Mouse (Mus musculus): ENCODE data around the gene Cela3a. TPM values are rescaled to one million over a fixed set of nuclear protein-coding genes. Genes with fewer than 3 reads are reported as not detected.

The Cela3a gene
- polyA plus RNA-seq, 1 experiment, result not detected

DNA sequence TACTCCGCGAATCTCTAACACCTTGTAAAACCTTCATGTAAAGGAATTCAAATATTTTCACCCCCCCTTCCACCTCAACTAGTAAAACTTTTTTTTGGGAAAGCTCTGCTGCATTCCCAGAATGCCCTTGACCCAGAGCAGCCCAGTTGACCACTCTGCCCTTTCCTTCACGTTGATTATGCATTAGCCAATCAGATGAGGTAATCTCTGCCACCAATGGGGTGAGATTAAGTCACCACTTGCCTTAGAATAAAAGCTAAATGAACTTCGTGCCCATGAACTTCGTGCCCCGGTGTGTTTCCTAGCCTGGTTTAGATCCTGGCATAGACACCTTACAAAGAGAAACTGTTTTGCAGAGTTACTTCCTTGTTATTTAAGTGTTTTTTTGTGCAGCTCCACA lies 20.6 kb downstream of the Cela3a start:
- Histone ChIP-seq H3K9me3 (replicated peaks; ENCODE audit: control insufficient read depth, insufficient read depth, low read length, poor library complexity, severe bottlenecking) (no peaks in the 10 kb centered on the region), H3K27me3 (ENCODE audit: control insufficient read depth, insufficient read depth, low read length, poor library complexity, severe bottlenecking) (no peaks in the 10 kb centered on the region), H3K9ac (ENCODE audit: low read depth, poor library complexity, severe bottlenecking) (peak overlapping the region; percentile 61), H3K36me3 (ENCODE audit: control insufficient read depth, insufficient read depth, low read length, poor library complexity, severe bottlenecking) (no peaks in the 10 kb centered on the region), H3K4me3 (ENCODE audit: low read depth, low read length) (peak overlapping the region; percentile 16; the same call in 1 of the 2 replicates), H3K4me1 (ENCODE audit: control insufficient read depth, insufficient read depth, low read length) (no peaks in the 10 kb centered on the region), H3K27ac (ENCODE audit: insufficient read depth, low read length) (peak overlapping the region; percentile 80)
- TF ChIP-seq POLR2A (IDR thresholded peaks at IDR 0.05; ENCODE audit: insufficient read depth, low read length) (no peak), CTCF (IDR thresholded peaks at IDR 0.05; ENCODE audit: low read depth, low read length) (no peak), EP300 (IDR thresholded peaks at IDR 0.05; ENCODE audit: insufficient read depth, low read depth, low read length) (no peak)

DNA sequence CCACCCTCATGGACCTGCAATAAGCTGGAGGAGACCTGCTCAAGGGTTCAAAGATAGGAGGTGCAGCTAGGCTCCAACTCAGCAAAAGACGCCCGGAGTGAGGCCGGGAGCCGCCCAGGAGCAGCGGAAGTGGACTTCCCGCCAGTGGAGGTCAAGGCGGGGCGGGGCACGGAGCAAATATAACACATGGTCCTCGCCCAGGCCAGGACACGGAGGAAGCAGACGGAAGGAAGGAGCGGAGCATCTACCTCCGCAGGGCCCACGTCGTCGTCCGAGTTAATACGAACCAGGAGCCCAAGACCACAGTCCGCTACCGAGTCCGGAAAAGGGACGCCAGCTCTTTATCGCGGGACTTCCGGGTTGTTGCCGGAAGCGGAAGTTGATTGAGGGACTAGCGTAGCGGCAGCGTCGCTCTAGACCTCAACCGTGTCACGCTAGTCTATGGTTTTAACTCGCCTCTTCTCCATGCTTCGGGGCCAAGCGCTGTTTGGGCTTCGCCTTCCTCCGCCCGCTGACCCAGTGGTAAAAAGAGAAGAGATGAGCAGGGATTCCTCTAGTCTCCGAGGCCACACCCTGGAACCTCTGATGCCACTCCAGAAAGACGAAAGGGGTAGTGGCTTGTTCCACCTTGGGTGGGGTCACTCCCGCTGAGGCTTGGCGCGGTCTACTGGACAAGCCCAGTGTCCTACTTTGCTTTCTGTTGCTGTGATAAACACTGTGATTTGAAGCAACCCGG lies 21.4 kb downstream of the Cela3a start:
- H3K27ac ChIP-seq (ENCODE audit: insufficient read depth, low read length), result peak overlapping the region; percentile 80
- no peaks in the 10 kb centered on the region for H3K9me3 ChIP-seq (replicated peaks; ENCODE audit: control insufficient read depth, insufficient read depth, low read length, poor library complexity, severe bottlenecking)
- TF ChIP-seq CTCF (IDR thresholded peaks at IDR 0.05; ENCODE audit: low read depth, low read length) (no peak), EP300 (IDR thresholded peaks at IDR 0.05; ENCODE audit: insufficient read depth, low read depth, low read length) (peak; percentile 53; the same call in 1 of the 2 replicates), POLR2A (IDR thresholded peaks at IDR 0.05; ENCODE audit: insufficient read depth, low read length) (no peak)
- no peaks in the 10 kb centered on the region for H3K27me3 ChIP-seq (ENCODE audit: control insufficient read depth, insufficient read depth, low read length, poor library complexity, severe bottlenecking)
- H3K4me1 ChIP-seq (ENCODE audit: control insufficient read depth, insufficient read depth, low read length), result no peaks in the 10 kb centered on the region
- peak overlapping the region; percentile 61 for H3K9ac ChIP-seq (ENCODE audit: low read depth, poor library complexity, severe bottlenecking)
- peak overlapping the region; percentile 76 for H3K4me3 ChIP-seq (ENCODE audit: low read depth, low read length)
- no peaks in the 10 kb centered on the region for H3K36me3 ChIP-seq (ENCODE audit: control insufficient read depth, insufficient read depth, low read length, poor library complexity, severe bottlenecking)

DNA sequence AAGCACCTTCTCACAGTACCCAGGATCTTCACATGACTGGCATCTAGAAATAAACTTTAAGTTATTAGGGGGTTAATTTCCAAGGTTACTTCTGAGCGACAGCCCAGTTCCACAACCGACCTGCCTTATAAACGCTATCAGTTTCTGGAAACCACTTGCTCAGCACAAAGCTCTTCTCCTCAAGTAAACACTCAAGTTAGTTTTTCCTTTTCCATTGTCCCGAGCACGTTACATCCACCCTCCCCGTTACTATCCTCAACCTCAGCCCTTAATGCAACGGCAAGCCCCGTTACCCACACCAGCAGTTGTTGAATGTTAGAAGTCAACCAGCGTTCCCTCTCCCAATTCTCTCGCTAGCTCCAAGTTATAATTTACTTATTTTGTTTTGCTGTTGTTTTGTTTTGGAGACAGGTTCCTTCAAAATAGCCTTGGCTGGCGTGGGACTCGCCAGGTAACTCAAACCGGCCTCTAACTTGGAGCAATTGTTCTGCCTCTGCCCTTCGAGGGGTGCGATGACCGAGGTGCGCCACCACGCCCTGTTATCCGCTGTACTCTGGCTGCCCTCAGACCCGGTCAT lies 22.0 kb downstream of the Cela3a start:
- TF ChIP-seq POLR2A (IDR thresholded peaks at IDR 0.05; ENCODE audit: insufficient read depth, low read length) (no peak), CTCF (IDR thresholded peaks at IDR 0.05; ENCODE audit: low read depth, low read length) (no peak), EP300 (IDR thresholded peaks at IDR 0.05; ENCODE audit: insufficient read depth, low read depth, low read length) (no peak)
- Histone ChIP-seq H3K27me3 (ENCODE audit: control insufficient read depth, insufficient read depth, low read length, poor library complexity, severe bottlenecking) (no peaks in the 10 kb centered on the region), H3K9ac (ENCODE audit: low read depth, poor library complexity, severe bottlenecking) (peak overlapping the region; percentile 61), H3K9me3 (replicated peaks; ENCODE audit: control insufficient read depth, insufficient read depth, low read length, poor library complexity, severe bottlenecking) (no peaks in the 10 kb centered on the region), H3K27ac (ENCODE audit: insufficient read depth, low read length) (peak overlapping the region; percentile 80), H3K4me1 (ENCODE audit: control insufficient read depth, insufficient read depth, low read length) (no peaks in the 10 kb centered on the region), H3K36me3 (ENCODE audit: control insufficient read depth, insufficient read depth, low read length, poor library complexity, severe bottlenecking) (no peaks in the 10 kb centered on the region), H3K4me3 (ENCODE audit: low read depth, low read length) (peak overlapping the region; percentile 76)

- H3K27ac ChIP-seq (ENCODE audit: insufficient read depth, low read length), result peak overlapping the region; percentile 90
- no peaks in the 10 kb centered on the region for H3K9me3 ChIP-seq (replicated peaks; ENCODE audit: control insufficient read depth, insufficient read depth, low read length, poor library complexity, severe bottlenecking)
- no peaks in the 10 kb centered on the region for H3K4me1 ChIP-seq (ENCODE audit: control insufficient read depth, insufficient read depth, low read length)
- peak overlapping the region; percentile 79 for H3K9ac ChIP-seq (ENCODE audit: low read depth, poor library complexity, severe bottlenecking)
- H3K36me3 ChIP-seq (ENCODE audit: control insufficient read depth, insufficient read depth, low read length, poor library complexity, severe bottlenecking), result no peaks in the 10 kb centered on the region
- TF ChIP-seq POLR2A (IDR thresholded peaks at IDR 0.05; ENCODE audit: insufficient read depth, low read length), result no peak
- TF ChIP-seq EP300 (IDR thresholded peaks at IDR 0.05; ENCODE audit: insufficient read depth, low read depth, low read length), result no peak
- no peak for TF ChIP-seq CTCF (IDR thresholded peaks at IDR 0.05; ENCODE audit: low read depth, low read length)
- peak overlapping the region; percentile 59 for H3K4me3 ChIP-seq (ENCODE audit: low read depth, low read length)
- H3K27me3 ChIP-seq (ENCODE audit: control insufficient read depth, insufficient read depth, low read length, poor library complexity, severe bottlenecking), result no peaks in the 10 kb centered on the region
These were observed 28.6 kb downstream of the Cela3a start for GRCm38 (mm10) chr4:137380702-137381605.

DNA sequence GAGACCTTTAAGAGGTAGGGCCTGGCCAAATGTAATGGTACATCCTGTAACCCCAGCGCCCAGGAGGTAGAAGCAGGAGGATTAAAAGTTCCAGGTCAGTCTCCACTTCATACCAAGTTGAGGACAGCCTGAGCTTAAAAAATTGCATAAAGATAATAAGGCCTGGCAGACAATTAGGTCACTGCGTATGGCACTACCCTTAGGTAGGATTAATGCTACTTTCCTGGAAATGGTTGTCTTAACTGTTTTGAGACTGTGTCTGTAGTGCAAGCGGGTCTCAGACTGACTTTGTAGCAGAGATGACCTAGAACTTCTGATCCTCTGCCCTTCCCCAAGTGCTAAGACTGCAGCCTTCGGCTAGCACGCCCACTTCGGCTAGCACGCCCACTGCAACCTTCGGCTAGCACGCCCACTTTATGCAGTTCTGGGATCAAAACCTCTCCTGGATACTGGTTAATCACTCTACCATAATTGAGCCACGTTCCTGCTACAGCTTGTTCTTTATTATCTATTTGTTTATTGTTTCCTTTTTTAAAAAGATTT lies 29.8 kb downstream of the Cela3a start:
- Histone ChIP-seq H3K4me3 (ENCODE audit: low read depth, low read length) (peak overlapping the region; percentile 9; the same call in 1 of the 2 replicates), H3K9me3 (replicated peaks; ENCODE audit: control insufficient read depth, insufficient read depth, low read length, poor library complexity, severe bottlenecking) (no peaks in the 10 kb centered on the region), H3K27ac (ENCODE audit: insufficient read depth, low read length) (no peak overlapping the region), H3K4me1 (ENCODE audit: control insufficient read depth, insufficient read depth, low read length) (no peaks in the 10 kb centered on the region), H3K36me3 (ENCODE audit: control insufficient read depth, insufficient read depth, low read length, poor library complexity, severe bottlenecking) (no peaks in the 10 kb centered on the region), H3K9ac (ENCODE audit: low read depth, poor library complexity, severe bottlenecking) (no peak overlapping the region), H3K27me3 (ENCODE audit: control insufficient read depth, insufficient read depth, low read length, poor library complexity, severe bottlenecking) (no peaks in the 10 kb centered on the region)
- TF ChIP-seq CTCF (IDR thresholded peaks at IDR 0.05; ENCODE audit: low read depth, low read length) (no peak), EP300 (IDR thresholded peaks at IDR 0.05; ENCODE audit: insufficient read depth, low read depth, low read length) (no peak), POLR2A (IDR thresholded peaks at IDR 0.05; ENCODE audit: insufficient read depth, low read length) (no peak)
